Mouse (Mus musculus) gastrocnemius, postnatal 4 days (tissue): ENCODE data around the gene Fthl17e. TPM values are rescaled to one million over a fixed set of nuclear protein-coding genes. Genes with fewer than 3 reads are reported as not detected.
A peak's percentile ranks its signal among the peaks of the same experiment; 100 is the strongest.
"Not testable (repeated sequence)": the region's sequence is repeated elsewhere in the genome, so short reads cannot be mapped to it uniquely, and the experiment has no call there.

Experiments used
- DNase-seq, 2 experiments: peaks; one replicate each; pipeline ENCODE4 v3.0.0; 2021 to 2022; ENCODE audit warnings: low spot score in 2 of 2, mixed read lengths in 2 of 2
- long read RNA-seq, 2 experiments: library from polyadenylated mRNA; stranded (forward); transcript quantifications; one replicate each; pipeline ENCODE4 v2.0.0; 2021
- total RNA-seq, 2 experiments: library from RNA; stranded (reverse); gene quantifications; 2 replicates each; pipeline ENCODE4 v1.2.3; 2021

The Fthl17e gene
- total RNA-seq, result not detected
- long read RNA-seq, experiment 1, result 0 reads
- long read RNA-seq, experiment 2, result 0 reads

GRCm38 (mm10) chrX:9033193-9033592 is at the start of gene Fthl17e:
Fthl17e (plus strand) TSS chrX:9033493.
- not testable (repeated sequence) for DNase-seq

GRCm38 (mm10) chrX:8986655-8987054 is 46.6 kb upstream of the Fthl17e start, which contains the start of gene Fthl17d:
Fthl17d (minus strand) TSS chrX:8986755.
- not testable (repeated sequence) for DNase-seq

GRCm38 (mm10) chrX:9016079-9016478 is 17.2 kb upstream of the Fthl17e start:
- DNase-seq, result no peak

GRCm38 (mm10) chrX:9019481-9019880 is 13.8 kb upstream of the Fthl17e start:
- DNase-seq, result no peak

- not testable (repeated sequence) for DNase-seq
Observed at GRCm38 (mm10) chrX:9041611-9042010, 8.3 kb downstream of the Fthl17e start.

- peak; percentile 14 to 49 for DNase-seq
Observed at GRCm38 (mm10) chrX:9060952-9061351, 27.7 kb downstream of the Fthl17e start.

GRCm38 (mm10) chrX:9062101-9062500 is 28.8 kb downstream of the Fthl17e start:
- no peak for DNase-seq

- not testable (repeated sequence) for DNase-seq
Observed at GRCm38 (mm10) chrX:9062715-9063114, 29.4 kb downstream of the Fthl17e start, which contains the start of gene Fthl17f. Fthl17f (plus strand) TSS chrX:9063015.

- DNase-seq, result peak in 1 of 2 experiments; percentile 32
Observed at GRCm38 (mm10) chrX:9077699-9078098, 44.4 kb downstream of the Fthl17e start.

Other genes with a start within 250 kb of the Fthl17e start
- gene Ssxb5, start 229.8 kb upstream of the Fthl17e start, total RNA-seq, result not detected
- gene Gm6592, start 189.5 kb upstream of the Fthl17e start, total RNA-seq, result not detected
- gene Gm5751, start 159.2 kb upstream of the Fthl17e start, total RNA-seq, result not detected
- gene B630019K06Rik, start 141.1 kb upstream of the Fthl17e start, total RNA-seq, result 1 to 10 TPM; 3.0 to 3.1 TPM
- not detected for gene Fthl17b, start 70.5 kb upstream of the Fthl17e start, total RNA-seq
- not detected for gene Fthl17c, start 56.9 kb upstream of the Fthl17e start, total RNA-seq
- not detected for gene Fthl17d, start 46.7 kb upstream of the Fthl17e start, total RNA-seq
- gene Fthl17f, start 29.5 kb downstream of the Fthl17e start, total RNA-seq, result not detected
- not detected for gene 4930402K13Rik, start 71.1 kb downstream of the Fthl17e start, total RNA-seq
- gene Lancl3, start 166.4 kb downstream of the Fthl17e start, total RNA-seq, result under 1 TPM; 0.34 to 0.60 TPM
- not detected for gene Gm14862, start 223.4 kb downstream of the Fthl17e start, total RNA-seq
- gene Xk, start 239.3 kb downstream of the Fthl17e start, total RNA-seq, result 1 to 10 TPM; 4.5 TPM